Mouse (Mus musculus): Measurements from ENCODE around the gene Psmd5.

Gene Psmd5

DNA sequence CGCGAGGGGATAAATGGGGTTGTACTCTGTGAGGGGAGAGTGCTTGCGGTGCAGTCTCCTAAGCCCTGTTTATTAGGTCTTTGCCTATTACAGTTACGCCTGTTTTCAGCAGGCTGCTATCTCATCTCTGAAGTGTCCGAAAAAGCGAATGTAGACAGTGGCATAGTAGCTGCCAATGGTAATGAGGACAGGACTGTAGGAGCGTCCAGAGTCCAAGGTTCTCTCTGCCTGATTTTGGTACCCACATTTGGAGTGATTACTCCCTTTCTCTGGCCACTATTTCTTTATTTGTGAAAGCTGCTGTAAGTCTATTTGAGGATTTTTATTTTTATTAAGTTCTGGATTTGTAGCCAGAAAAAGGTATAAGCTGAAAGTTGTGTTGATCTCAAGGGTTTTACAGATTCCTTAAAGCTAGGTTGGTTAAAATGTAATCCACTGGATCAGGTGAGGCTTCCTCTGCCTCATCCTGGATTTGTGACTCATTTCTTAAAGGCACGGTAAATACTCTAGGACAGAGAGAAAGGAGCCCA, at the start of gene Psmd5:
TSS of gene Psmd5 (minus strand) at position 153 of the 530 bp plus-strand sequence.
- DNase-seq (ENCODE audit: low spot score in 2 of 2), result no peak

- no peak for DNase-seq (ENCODE audit: low spot score in 2 of 2)
These were observed 48.0 kb upstream of the Psmd5 start for GRCm38 (mm10) chr2:34922729-34923128.

DNA sequence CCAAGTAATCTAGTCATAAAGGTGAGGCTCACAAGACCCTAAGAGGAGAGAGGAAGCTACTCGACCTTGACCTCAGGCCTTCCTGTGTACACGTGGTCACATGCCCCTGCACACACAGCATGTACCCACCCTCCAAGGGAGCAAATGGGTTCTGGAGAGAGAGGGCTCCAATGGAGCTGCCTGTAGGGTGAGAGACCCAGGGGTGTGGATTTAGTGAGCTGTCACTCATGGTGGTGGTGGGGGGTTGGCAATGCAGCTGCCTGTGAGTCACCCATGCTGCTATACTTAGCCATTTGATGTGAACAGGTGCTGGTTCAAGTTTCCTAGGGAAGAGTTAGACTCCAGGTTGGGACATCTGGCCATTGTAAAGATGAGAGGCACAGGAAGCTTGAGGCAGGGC, 45.4 kb upstream of the Psmd5 start:
- DNase-seq (ENCODE audit: low spot score in 2 of 2), result no peak

- no peak for DNase-seq (ENCODE audit: low spot score in 2 of 2)
These were observed 40.3 kb upstream of the Psmd5 start for GRCm38 (mm10) chr2:34915103-34915502.

GRCm38 (mm10) chr2:34914823-34915082, 40.0 kb upstream of the Psmd5 start:
- DNase-seq (ENCODE audit: low spot score in 2 of 2), result no peak

DNA sequence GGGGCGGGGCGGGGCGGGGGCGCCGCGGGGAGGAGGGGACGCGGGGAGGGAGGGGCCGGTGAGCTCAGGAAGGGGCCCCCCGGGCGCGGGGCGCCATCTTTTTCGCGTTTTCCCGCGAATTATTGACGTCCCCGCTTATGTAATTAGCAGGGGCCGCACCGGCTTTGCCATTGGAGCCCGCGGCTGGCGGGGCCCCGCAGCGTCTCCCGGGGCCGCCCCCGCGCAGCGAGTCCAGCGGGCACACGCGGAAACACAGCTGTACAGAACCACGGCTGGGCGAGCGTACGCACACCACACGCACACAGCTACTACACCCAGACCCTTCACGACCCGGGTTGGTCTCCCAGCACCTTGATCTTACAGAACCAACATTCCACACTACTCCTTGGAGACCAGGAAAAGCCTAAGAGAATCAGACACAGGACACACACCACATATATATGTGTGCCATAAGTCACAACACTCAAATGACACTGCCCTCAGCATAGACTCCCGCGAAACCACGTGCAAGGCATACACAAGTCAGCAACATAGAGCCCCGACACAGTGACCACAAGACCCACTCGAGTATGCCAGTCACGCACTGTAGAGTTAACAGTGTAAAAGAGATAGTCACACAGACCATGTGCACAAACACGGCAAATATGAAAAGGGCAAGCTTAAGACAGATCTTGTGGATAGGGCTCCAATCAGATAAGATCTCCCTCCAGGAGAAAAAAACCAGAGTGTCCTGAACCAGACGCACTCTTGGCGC, 39.5 kb upstream of the Psmd5 start:
- peak in 1 of 2 experiments; percentile 21 for DNase-seq (ENCODE audit: low spot score in 2 of 2)

GRCm38 (mm10) chr2:34913218-34914068, 38.7 kb upstream of the Psmd5 start, which contains the start of gene Phf19:
Gene Phf19, minus strand, starts transcription at chr2:34914026.
- peak in 1 of 2 experiments; percentile 6 for DNase-seq (ENCODE audit: low spot score in 2 of 2)

DNA sequence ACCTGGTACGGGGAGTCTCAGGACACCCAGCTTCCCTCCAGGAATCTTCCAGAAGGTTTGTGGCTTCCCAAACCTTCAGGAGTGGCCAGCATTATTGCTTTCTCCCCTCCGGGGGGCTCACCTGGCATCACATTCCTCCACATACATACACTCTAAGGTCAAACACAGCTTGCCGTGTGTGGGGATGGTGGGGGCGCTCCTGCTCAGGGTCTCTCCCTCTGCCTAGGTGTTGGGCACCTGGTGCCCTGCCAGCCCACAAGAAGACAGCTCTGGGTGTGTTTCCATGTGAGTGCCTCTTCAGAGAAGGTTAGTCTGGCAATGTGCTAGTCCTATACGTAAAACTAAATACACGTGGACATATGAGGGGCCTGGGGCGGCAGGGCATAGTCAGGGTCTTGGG, 37.8 kb upstream of the Psmd5 start:
- no peak for DNase-seq (ENCODE audit: low spot score in 2 of 2)

DNA sequence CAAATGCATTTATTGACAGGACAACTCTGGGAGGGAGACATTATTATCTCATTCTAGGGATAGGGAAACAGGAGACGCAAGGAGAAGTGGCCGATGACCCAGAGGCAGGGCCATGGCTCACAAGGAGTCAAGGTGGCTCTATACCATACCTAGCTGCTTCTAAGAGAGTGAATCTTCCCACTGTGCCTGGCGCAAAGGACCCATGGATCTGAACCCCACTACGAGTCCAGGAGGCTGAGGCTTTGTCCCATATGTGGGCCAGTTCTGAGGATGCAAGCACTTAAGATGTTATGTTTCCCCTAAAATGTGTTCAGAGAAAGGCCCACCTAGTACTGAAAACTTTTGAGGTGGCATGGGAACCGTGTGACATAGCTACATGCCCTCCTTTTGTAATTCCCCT, 37.1 kb upstream of the Psmd5 start:
- DNase-seq (ENCODE audit: low spot score in 2 of 2), result no peak

DNA sequence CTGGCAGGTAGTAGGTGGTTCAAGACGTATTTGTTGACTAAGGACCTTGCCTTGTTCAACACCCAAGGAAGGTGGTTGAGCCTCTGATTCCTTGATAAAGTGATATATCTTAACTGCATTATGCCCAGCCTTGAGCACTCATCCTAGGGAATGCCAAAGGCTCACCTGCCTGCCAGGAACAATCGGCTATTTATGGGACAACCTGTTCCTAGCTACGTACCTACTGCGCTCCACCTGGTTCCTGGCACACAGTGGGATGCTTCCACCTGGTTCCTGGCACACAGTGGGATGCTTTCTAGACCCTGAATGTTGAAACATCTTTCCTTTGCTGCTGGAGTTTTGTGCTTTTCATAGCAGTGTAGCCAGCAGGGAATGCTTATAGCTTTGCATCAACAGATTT, 35.0 kb upstream of the Psmd5 start:
- no peak for DNase-seq (ENCODE audit: low spot score in 2 of 2)

DNA sequence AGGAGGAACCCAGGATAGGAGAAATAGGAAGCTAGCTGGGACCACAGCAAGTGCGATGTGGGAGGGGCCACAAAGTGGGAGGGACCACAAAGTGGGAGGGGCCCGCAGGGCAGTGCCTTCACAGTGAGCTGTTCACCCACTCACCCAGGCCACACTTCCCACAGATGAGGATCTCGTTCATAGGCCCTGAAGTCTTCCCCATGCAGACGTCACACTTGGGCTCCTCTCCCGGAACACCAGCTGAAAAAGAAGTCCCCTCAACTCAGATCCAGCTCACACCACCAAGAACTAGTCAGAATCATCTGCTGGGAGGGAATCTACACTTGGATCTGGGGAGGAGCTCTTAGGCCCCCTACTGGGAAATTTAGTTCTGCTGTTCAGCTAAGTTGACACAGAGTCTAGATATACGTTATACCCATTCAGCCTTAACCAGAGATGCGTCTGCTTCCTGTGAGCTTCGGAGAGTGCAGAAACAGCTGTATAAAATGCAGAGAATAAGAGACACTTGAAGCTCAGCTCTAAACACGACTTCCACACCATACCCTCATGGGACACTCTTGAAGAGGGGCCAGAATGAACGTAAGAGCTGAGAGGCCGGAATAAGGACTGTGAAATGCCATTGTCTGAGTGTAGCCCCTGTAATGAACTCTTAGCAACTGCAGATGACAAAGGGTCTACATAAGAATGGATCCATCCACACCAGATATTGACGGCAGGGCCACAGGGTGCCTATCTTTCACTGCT, 32.3 kb upstream of the Psmd5 start:
- peak; percentile 8 to 10 for DNase-seq (ENCODE audit: low spot score in 2 of 2)

DNA sequence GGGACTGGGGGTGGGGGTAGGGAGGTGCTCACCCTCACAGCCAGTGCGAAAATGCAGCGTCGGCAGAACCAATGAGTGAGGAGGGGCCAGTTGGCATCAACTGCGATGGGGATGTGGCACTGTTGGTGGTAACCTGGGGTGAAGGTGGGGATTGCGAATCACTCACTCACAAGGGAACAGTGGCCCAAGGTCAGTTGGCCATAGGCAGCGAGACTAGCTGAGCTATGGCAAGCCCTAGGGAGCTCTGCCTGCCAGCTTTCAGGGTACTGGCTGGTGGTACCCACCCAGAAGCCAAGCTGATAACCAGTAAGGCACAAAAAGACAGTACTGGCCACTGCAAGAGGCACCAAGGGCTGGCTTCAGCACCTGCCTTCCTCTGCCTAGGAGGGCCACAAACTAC, 31.7 kb upstream of the Psmd5 start:
- no peak for DNase-seq (ENCODE audit: low spot score in 2 of 2)

GRCm38 (mm10) chr2:34904849-34905542, 30.2 kb upstream of the Psmd5 start:
- DNase-seq (ENCODE audit: low spot score in 2 of 2), result peak; percentile 98

GRCm38 (mm10) chr2:34903652-34904405, 29.1 kb upstream of the Psmd5 start:
- DNase-seq (ENCODE audit: low spot score in 2 of 2), result no peak

GRCm38 (mm10) chr2:34903191-34903590, 28.4 kb upstream of the Psmd5 start:
- no peak for DNase-seq (ENCODE audit: low spot score in 2 of 2)

DNA sequence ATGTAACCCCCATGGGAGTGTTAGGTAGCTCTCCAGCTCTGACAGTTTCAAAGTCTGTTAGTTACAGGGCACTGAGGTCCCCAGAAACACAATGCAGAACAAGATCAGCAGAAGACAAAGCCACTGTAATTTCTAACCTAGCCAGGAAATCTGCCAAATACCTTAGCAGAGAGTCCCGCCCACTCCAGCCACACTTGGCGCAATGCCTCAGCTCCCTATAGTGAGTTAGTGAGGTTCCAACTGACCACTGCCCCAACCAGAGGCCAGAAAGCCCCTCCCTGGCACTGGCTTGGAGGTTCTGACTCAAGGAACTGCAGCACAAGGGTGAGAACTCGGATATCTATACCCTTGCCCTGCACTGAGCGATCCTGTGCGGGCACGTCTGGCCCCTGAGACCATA, 28.0 kb upstream of the Psmd5 start:
- no peak for DNase-seq (ENCODE audit: low spot score in 2 of 2)

DNA sequence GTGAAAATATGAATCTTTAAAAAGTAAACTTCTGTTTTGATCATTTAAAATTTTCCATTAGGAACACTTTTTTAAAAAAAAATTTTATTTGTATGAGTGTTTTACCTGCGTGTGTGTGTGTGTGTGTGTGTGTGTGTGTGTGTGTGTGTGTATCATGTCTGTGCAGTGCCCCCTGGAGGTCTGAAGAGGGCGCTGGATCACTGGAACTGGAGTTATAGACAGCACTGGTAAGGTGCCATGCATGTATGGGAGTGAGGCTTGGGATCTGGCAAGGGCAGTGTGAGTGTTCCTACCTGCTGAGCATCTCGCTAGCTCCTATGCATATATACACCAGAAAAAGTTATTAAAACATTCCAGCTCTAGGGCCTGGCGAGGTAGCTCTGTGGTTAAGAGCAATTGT, 27.0 kb upstream of the Psmd5 start:
- DNase-seq (ENCODE audit: low spot score in 2 of 2), result no peak

DNA sequence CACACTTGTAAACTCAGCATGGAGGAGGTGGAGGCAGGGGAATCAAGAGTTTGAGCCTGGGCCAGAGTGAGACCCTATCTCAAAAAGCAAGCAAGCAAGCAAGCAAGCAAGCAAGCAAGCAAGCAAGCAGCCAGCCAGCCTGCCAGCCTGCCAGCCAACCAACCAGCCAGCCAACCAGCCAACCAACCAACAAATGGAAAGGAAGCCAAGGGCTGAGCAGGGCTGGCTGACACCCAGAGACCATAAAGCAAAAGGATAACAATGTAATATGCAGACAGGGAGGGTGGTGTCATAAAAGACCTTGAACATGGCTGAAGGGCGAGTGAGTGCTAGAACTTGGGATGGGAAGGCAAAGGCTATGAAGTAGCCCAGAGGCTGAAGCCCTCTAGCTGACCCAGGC, 25.6 kb upstream of the Psmd5 start:
- DNase-seq (ENCODE audit: low spot score in 2 of 2), result no peak

GRCm38 (mm10) chr2:34899682-34900081, 24.9 kb upstream of the Psmd5 start:
- DNase-seq (ENCODE audit: low spot score in 2 of 2), result no peak

DNA sequence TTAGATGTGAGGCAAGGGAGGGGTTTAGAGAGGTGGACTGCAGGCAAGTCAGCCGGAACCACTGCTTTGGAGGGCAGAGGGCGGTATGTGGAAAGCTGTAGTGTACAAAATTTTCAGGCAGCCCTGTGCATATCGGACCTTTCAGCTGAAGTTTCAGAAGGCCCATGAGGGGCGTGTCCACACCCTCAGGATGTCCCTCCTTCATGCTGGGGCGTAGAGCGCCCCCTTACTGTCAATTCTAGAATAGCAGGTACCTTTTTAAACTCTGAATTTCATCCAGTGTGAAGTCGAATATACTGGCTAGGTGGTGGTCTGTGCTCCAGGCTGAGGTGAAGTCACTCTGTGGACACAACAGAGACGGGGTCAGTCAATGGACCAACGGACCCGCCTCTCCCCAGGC, 23.1 kb upstream of the Psmd5 start:
- no peak for DNase-seq (ENCODE audit: low spot score in 2 of 2)

All from frontal cortex, postnatal 36 days (tissue).